Mouse (Mus musculus) hindbrain, embryonic 16.5 days (tissue): ENCODE data around the gene Wbp1l. TPM values are rescaled to one million over a fixed set of nuclear protein-coding genes. Genes with fewer than 3 reads are reported as not detected.
A peak's percentile ranks its signal among the peaks of the same experiment; 100 is the strongest.

Source experiments
- ATAC-seq: fragments of 200-750 bp; cut with Nextera tagmentation; 2 replicates; pipeline ENCODE4 v1.8.0; 2017; ENCODE audit warnings: moderate TSS enrichment, moderate library complexity
- H3K27ac ChIP-seq: fragments of 300-500 bp; sonication (generic); 2 replicates; pipeline ENCODE4 v1.5.1; 2014; ENCODE audit warnings: low read depth, mild to moderate bottlenecking, control low read depth, low read length, moderate library complexity
- H3K27me3 ChIP-seq: fragments of 300-500 bp; sonication (generic); replicated peaks from 2 replicates; pipeline ENCODE4 v1.6.1; 2014; ENCODE audit warnings: low read length; ENCODE audit not compliant: control insufficient read depth, insufficient read depth
- H3K36me3 ChIP-seq: fragments of 300-500 bp; sonication (generic); 2 replicates; pipeline ENCODE4 v1.6.1; 2014; ENCODE audit warnings: mild to moderate bottlenecking, low read length, moderate library complexity, mixed read lengths; ENCODE audit not compliant: control insufficient read depth, insufficient read depth
- H3K4me1 ChIP-seq: fragments of 300-500 bp; sonication (generic); 2 replicates; pipeline ENCODE4 v1.6.1; 2014; ENCODE audit warnings: low read depth, low read length; ENCODE audit not compliant: control insufficient read depth, insufficient read depth
- H3K4me2 ChIP-seq: fragments of 300-500 bp; sonication (generic); 2 replicates; pipeline ENCODE4 v1.6.1; 2014; ENCODE audit warnings: mild to moderate bottlenecking, low read length, control low read depth, moderate library complexity
- H3K4me3 ChIP-seq: fragments of 300-500 bp; sonication (generic); 2 replicates; pipeline ENCODE4 v1.5.1; 2014; ENCODE audit warnings: mild to moderate bottlenecking, low read length, control low read depth, moderate library complexity
- H3K9ac ChIP-seq: fragments of 300-500 bp; sonication (generic); 2 replicates; pipeline ENCODE4 v1.6.1; 2014; ENCODE audit warnings: low read depth, mild to moderate bottlenecking, control low read depth, low read length, moderate library complexity
- H3K9me3 ChIP-seq: fragments of 300-500 bp; sonication (generic); 2 replicates; pipeline ENCODE4 v1.6.1; 2014; ENCODE audit warnings: mild to moderate bottlenecking, low read length, moderate library complexity; ENCODE audit not compliant: control insufficient read depth
- whole genome bisulfite sequencing: fragments of 180-500 bp; shearing (Covaris S2); extraction: QIAGEN DNeasy Blood & Tissue Kit; methylation state at CpG from one replicate; pipeline ENCODE4 v1.1.7; 2014; 5-methylcytosine and 5-hydroxymethylcytosine counted together
- polyA plus RNA-seq: library from polyadenylated mRNA; unstranded; fragments of >200 nt; fragmentation: Nextera tagmentation; extraction: Ambion mirVana; gene quantifications from 2 replicates; pipeline ENCODE4 v1.2.1, GENCODE M21; 2015

Gene Wbp1l
- polyA plus RNA-seq, 1 experiment from 2014 or later = 32.0 TPM

GRCm38 (mm10) chr19:46591575-46591974 lies 7.3 kb upstream of the Wbp1l start:
- no peak for ATAC-seq
- no peak overlapping the region for H3K4me2 ChIP-seq
- no peak overlapping the region for H3K27ac ChIP-seq
- WGBS = 89% methylated on average over 6 of the region's 6 CpGs
- H3K4me1 ChIP-seq = no peaks in the 10 kb centered on the region
- no peak overlapping the region for H3K4me3 ChIP-seq
- no peaks in the 10 kb centered on the region for H3K27me3 ChIP-seq
- H3K9ac ChIP-seq = no peak overlapping the region
- peaks cover 3% of the 10 kb centered on the region for H3K36me3 ChIP-seq
- H3K9me3 ChIP-seq = no peaks in the 10 kb centered on the region

- H3K36me3 ChIP-seq = peaks cover 3% of the 10 kb centered on the region
- no peak overlapping the region for H3K4me3 ChIP-seq
- H3K9ac ChIP-seq = no peak overlapping the region
- H3K4me1 ChIP-seq = no peaks in the 10 kb centered on the region
- no peak overlapping the region for H3K4me2 ChIP-seq
- H3K9me3 ChIP-seq = no peaks in the 10 kb centered on the region
- 92% methylated on average over 9 of the region's 9 CpGs for WGBS
- no peak overlapping the region for H3K27ac ChIP-seq
- ATAC-seq = no peak
- no peaks in the 10 kb centered on the region for H3K27me3 ChIP-seq
These were observed 6.0 kb upstream of the Wbp1l start for GRCm38 (mm10) chr19:46592751-46593439.

- Histone ChIP-seq H3K4me2 (peak overlapping the region; percentile 43), H3K4me1 (peaks cover 15% of the 10 kb centered on the region), H3K27me3 (no peaks in the 10 kb centered on the region), H3K27ac (peak overlapping the region; percentile 32; the same call in 1 of the 2 replicates), H3K9me3 (no peaks in the 10 kb centered on the region), H3K4me3 (no peak overlapping the region), H3K9ac (no peak overlapping the region), H3K36me3 (peaks cover 3% of the 10 kb centered on the region; the same call in 1 of the 2 replicates)
- no peak for ATAC-seq
- 81% methylated on average over 4 of the region's 4 CpGs for WGBS
These were observed 697 bp upstream of the Wbp1l start for GRCm38 (mm10) chr19:46598187-46598586.

GRCm38 (mm10) chr19:46599375-46600256 lies 732 bp downstream of the Wbp1l start:
- H3K27me3 ChIP-seq = no peaks in the 10 kb centered on the region
- H3K36me3 ChIP-seq = peaks cover 3% of the 10 kb centered on the region; the same call in 1 of the 2 replicates
- H3K4me2 ChIP-seq = peak overlapping the region; percentile 97
- peaks cover 15% of the 10 kb centered on the region for H3K4me1 ChIP-seq
- peak overlapping the region; percentile 99 for H3K4me3 ChIP-seq
- peak overlapping the region; percentile 80 for H3K27ac ChIP-seq
- H3K9me3 ChIP-seq = no peaks in the 10 kb centered on the region
- H3K9ac ChIP-seq = peak overlapping the region; percentile 91
- ATAC-seq = peak; percentile 11; the same call in 1 of the 2 replicates
- WGBS = 17% methylated on average over 22 of the region's 22 CpGs

- Histone ChIP-seq H3K9ac (no peak overlapping the region), H3K27ac (no peak overlapping the region), H3K4me1 (peaks cover 15% of the 10 kb centered on the region), H3K4me3 (no peak overlapping the region; the same call in 1 of the 2 replicates), H3K4me2 (peak overlapping the region; percentile 97), H3K27me3 (no peaks in the 10 kb centered on the region), H3K36me3 (peaks cover 3% of the 10 kb centered on the region; the same call in 1 of the 2 replicates), H3K9me3 (no peaks in the 10 kb centered on the region)
- WGBS = 78% methylated on average over 4 of the region's 4 CpGs
- no peak for ATAC-seq
These were observed 1.5 kb downstream of the Wbp1l start for GRCm38 (mm10) chr19:46600371-46600770.

GRCm38 (mm10) chr19:46601491-46601890 lies 2.6 kb downstream of the Wbp1l start:
- H3K4me1 ChIP-seq = peaks cover 15% of the 10 kb centered on the region
- no peaks in the 10 kb centered on the region for H3K9me3 ChIP-seq
- H3K9ac ChIP-seq = no peak overlapping the region
- no peak overlapping the region for H3K4me3 ChIP-seq
- H3K4me2 ChIP-seq = no peak overlapping the region
- H3K27me3 ChIP-seq = no peaks in the 10 kb centered on the region
- no peak overlapping the region for H3K27ac ChIP-seq
- 86% methylated on average over 14 of the region's 14 CpGs for WGBS
- H3K36me3 ChIP-seq = peaks cover 3% of the 10 kb centered on the region; the same call in 1 of the 2 replicates
- ATAC-seq = no peak

GRCm38 (mm10) chr19:46602406-46602805 lies 3.5 kb downstream of the Wbp1l start:
- H3K27me3 ChIP-seq = no peaks in the 10 kb centered on the region
- H3K9me3 ChIP-seq = no peaks in the 10 kb centered on the region
- H3K27ac ChIP-seq = no peak overlapping the region
- H3K36me3 ChIP-seq = 0 out of 2 replicates have a peak, but pooled peaks cover 3% of the 10 kb centered on the region
- no peak overlapping the region for H3K9ac ChIP-seq
- no peak for ATAC-seq
- H3K4me3 ChIP-seq = no peak overlapping the region
- peaks cover 15% of the 10 kb centered on the region for H3K4me1 ChIP-seq
- H3K4me2 ChIP-seq = no peak overlapping the region
- 84% methylated on average over 4 of the region's 4 CpGs for WGBS

GRCm38 (mm10) chr19:46606718-46607117 lies 7.8 kb downstream of the Wbp1l start:
- Histone ChIP-seq H3K36me3 (peaks cover 7% of the 10 kb centered on the region), H3K27me3 (no peaks in the 10 kb centered on the region), H3K9ac (no peak overlapping the region), H3K4me3 (no peak overlapping the region), H3K9me3 (no peaks in the 10 kb centered on the region), H3K4me2 (no peak overlapping the region), H3K4me1 (no peaks in the 10 kb centered on the region), H3K27ac (no peak overlapping the region)
- 92% methylated on average over 13 of the region's 13 CpGs for WGBS
- no peak for ATAC-seq

- ATAC-seq = no peak
- 64% methylated on average over 7 of the region's 7 CpGs for WGBS
- H3K27ac ChIP-seq = no peak overlapping the region
- H3K4me2 ChIP-seq = no peak overlapping the region
- H3K4me1 ChIP-seq = no peaks in the 10 kb centered on the region
- H3K9me3 ChIP-seq = no peaks in the 10 kb centered on the region
- H3K27me3 ChIP-seq = no peaks in the 10 kb centered on the region
- no peak overlapping the region for H3K9ac ChIP-seq
- H3K4me3 ChIP-seq = no peak overlapping the region
- peaks cover 7% of the 10 kb centered on the region for H3K36me3 ChIP-seq
These were observed 8.5 kb downstream of the Wbp1l start for GRCm38 (mm10) chr19:46607424-46607823.
